Mouse (Mus musculus) cortical plate, adult 2 months (tissue): ENCODE measurements around the gene Orai3.
"Not testable (repeated sequence)": the region's sequence is repeated elsewhere in the genome, so short reads cannot be mapped to it uniquely, and the experiment has no call there.

ENCODE experiments used
- CTCF ChIP-seq: fragments of 200-500 bp; IDR thresholded peaks from 2 replicates; pipeline ENCODE4 v1.5.1; 2011; ENCODE audit warnings: mild to moderate bottlenecking, control low read depth, low read length; ENCODE audit not compliant: insufficient read depth; ENCODE audit errors: extremely low read depth
- POLR2A ChIP-seq: fragments of 200-500 bp; IDR thresholded peaks from 2 replicates; pipeline ENCODE4 v1.6.1; 2011; ENCODE audit warnings: mild to moderate bottlenecking, low read length, control low read depth; ENCODE audit not compliant: insufficient read depth; ENCODE audit errors: extremely low read depth

DNA sequence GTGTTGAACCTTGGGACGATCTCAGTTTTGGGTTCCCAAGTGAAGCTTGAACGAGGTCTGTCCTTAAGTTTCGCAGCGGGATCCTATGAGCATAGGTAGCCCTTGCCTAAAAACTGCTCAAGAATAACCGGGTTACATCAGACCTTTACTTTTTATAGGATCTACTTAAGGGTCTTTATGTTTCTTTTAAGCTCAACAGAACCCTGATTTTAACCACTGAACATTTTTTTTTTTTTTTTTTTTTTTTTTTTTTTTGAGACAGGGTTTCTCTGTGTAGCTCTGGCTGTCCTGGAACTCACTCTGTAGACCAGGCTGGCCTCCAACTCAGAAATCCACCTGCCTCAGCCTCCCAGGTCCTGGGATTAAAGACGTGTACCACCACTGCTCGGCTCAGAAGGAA, 6.2 kb downstream of the Orai3 start:
- not testable (repeated sequence) for TF ChIP-seq POLR2A, CTCF
